Mouse (Mus musculus): Measurements from ENCODE around the gene Washc3.

Washc3 gene

GRCm38 (mm10) chr10:88200951-88201638, at the start of gene Washc3:
Gene Washc3 (plus strand): TSS chr10:88201093.
- DNase-seq (ENCODE audit: low spot score), result peak; percentile 72

- no peak for DNase-seq (ENCODE audit: low spot score)
Measured at GRCm38 (mm10) chr10:88151658-88152057, 49.2 kb upstream of the Washc3 start.

DNA sequence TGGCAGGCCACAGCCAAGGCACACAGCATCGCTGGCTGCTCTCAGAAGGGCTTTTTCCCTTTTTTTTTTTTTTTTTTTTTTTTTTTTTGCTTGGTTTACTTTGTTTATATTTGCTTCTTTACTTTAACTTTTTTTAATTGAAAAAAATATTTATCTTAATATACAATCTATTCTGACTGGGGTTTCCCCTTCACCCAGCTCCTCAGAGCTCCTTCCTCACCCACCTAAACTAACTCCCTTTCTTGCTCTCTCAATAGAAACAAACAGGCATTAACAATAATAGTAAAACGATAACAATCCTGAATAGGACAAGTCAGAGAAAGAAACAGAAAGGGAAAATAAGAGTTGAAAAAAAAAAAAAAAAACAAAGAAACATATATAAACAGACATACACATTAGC, 38.8 kb upstream of the Washc3 start:
- no peak for DNase-seq (ENCODE audit: low spot score)

DNA sequence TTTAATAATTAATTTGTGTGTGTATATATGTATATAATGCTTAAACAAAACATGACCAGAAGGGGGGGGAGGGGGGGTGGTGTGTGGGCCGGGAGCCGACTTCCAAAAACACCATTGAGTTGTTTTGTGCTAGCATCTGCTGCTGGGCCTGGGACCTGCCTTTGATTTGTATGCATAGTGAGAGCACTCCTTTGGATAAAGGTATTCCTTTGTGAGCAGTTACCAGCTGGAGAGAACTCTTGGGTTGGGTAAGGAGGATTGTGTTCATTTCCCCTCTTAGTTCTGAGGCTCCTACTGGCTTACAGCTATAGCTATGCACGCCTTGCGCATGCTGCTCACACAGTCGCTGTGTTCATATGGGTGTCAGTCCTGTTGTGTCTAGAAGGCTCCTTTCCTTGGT, 38.2 kb upstream of the Washc3 start:
- no peak for DNase-seq (ENCODE audit: low spot score)

GRCm38 (mm10) chr10:88166158-88166557, 34.7 kb upstream of the Washc3 start:
- DNase-seq (ENCODE audit: low spot score), result no peak

DNA sequence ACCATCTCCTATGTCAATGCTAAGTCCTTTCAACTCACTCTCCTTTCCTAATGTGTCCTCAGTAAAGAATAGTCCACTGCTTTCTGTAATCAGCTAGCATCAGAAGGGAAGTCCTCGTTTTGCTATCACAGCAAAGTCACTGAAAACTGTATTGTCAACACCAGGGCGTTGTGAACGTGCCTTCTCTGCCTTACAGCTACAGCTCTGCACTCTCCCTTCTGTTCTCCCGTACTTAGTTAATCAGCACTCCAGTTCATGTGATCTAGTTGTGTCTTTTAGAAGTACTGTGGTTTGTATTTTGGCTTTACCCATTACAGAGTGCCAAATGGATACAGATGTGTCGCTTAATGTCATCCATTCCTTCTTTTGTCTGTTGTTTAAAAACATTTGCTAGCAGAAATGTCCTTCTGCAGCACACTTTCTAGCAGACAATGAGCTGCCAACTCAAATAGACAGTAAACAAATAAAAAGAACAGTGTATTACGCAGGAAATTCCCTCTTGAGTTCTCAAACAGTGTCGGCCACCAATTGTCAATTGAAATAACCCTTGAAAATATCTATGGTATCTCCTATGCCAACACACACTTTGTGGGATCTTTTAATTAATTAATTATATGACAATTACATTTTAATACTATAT, 33.3 kb upstream of the Washc3 start:
- DNase-seq (ENCODE audit: low spot score), result no peak

DNA sequence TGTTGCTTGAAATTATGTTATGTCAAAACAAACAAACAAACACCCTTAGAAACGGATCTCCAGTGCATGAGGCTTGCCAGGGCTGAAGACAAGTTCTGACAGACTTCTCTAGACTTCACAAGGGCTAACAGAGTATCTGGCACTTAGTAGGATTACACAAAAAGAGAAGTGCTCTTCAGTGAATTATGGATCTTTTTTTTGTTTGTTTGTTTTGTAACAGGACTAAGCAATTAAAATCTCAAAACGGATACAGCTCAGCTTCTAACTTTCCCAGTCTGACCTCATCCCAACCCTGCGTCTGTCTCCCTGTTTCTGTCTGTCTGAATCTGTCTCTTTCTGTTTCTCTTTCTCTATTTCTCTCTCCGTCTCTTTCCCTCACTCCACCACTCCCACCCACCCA, 352 bp upstream of the Washc3 start:
- no peak for DNase-seq (ENCODE audit: low spot score)

DNA sequence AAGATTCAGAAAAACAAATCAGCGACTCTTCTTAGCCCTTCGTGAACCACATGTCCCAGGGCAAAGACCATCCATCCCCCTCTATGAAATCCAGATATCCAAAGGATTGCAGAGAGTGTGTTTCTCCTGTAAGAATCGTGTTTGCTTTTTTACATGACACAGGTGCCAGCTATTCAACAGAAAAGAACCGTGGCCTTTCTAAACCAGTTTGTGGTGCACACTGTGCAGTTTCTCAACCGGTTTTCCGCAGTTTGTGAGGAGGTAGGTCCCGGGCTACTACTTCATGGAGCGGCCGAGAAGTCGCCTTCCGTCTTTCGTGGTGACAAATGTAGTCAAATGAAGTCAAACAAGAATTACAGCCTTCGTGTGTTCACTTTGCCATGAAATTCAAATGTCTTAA, 757 bp downstream of the Washc3 start:
- DNase-seq (ENCODE audit: low spot score), result no peak

DNA sequence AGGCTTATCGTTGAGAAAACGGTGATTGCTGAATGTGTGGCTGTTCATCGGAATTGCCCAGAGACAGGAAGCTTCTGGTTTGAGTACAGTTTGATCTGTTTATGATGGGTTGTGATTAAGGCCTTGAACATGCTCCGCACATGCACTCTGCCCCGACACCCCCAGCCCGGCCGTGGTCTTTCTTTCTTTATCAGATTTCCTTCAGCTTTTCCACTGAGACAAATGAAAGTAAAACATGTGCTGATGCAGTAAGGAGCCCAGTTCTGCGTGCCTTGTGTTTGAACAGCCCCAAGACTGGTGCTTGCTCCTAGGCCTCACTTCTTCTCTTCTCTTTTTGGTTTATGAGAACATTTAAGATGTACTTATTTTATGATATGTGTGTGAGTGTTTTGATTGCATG, 1.7 kb downstream of the Washc3 start:
- no peak for DNase-seq (ENCODE audit: low spot score)

DNA sequence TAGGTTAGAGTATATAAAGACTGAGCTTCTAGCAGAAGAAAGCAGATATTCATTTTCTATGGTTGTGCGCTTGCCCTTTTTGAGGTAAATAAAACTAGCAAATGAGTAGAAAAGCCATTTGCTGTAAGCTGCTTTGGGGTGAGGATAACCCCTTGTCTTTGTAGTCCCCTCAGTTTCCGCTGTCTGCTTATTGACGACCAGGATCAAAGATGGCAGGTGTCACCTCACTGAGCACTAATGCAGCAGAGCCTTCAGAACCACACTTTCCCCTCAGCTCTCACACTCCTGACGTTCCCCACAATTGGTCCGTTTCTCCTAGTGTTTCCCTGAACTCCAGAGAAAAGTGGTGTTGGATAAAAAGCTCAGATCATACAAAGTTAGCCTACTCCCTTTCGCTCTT, 2.3 kb downstream of the Washc3 start:
- DNase-seq (ENCODE audit: low spot score), result no peak

GRCm38 (mm10) chr10:88212644-88213043, 11.8 kb downstream of the Washc3 start:
- DNase-seq (ENCODE audit: low spot score), result no peak

DNA sequence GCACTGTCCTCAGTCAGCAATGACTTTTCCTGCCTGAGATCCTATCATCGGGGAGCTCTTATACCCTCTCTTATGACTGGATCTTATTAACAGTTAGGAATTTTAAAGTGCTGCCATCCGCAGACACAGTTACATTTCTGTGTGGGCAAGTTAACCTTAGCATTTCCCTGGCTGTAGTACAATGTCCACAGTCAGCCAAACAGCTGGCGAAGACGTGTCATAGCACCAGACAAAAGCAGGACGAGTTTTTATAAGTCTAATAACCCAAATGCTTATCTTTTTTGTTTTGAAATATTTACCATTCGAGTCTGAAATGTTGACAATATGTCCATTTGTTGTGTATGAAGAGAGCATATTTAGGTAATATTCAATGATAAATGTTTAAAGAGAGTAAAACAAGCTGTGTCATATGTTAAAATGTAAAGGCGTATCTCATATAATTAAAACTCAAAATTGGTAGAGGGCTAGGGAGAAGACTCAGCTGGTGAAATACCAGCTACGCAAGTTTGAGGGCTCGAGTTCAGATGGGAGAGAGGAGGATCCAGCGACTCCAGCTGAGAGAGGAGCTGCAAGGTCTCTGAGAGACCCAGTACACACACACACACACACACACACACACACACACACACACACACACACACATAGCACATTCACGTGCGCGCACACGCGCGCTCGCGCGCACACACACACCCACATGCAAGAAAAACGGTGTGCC, 14.1 kb downstream of the Washc3 start:
- no peak for DNase-seq (ENCODE audit: low spot score)

DNA sequence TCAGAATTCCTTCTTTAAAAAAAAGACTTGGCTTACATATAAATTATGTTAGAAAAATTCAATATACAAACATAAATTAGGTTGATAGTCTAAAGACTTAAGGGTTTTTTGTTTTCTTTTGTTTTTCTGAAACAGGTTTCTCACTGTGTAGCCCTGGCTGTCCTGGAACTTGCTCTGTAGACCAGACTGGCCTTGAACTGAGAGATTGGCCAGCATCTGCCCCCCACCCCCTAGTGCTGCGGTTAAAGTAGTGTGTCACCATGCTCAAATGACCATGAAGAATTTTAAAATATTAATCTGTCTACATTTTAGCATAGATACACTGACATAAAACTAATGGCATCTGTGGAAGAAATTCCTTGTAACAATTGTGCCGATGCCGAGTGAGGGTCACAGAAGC, 17.3 kb downstream of the Washc3 start:
- DNase-seq (ENCODE audit: low spot score), result no peak

GRCm38 (mm10) chr10:88221718-88222117, 20.8 kb downstream of the Washc3 start:
- no peak for DNase-seq (ENCODE audit: low spot score)

- DNase-seq (ENCODE audit: low spot score), result no peak
Measured at GRCm38 (mm10) chr10:88225421-88225820, 24.5 kb downstream of the Washc3 start.

DNA sequence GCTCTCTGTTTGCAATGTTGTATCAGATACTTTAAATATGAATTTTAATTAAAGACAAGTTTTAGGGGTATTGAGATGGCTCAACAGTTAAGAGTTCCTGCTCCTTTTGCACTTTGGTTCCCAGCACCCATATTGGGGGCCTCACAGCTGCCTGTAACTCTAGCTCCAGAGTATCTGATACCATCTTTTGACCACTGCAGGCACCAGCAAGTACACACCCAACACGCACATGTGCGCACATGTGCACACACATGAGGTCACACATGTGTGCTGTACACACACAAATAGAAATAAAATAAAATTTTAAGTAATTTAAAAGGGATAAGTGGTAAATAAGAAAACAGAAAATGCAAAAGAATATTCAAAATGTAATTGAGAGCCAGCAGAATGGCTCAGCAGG, 27.1 kb downstream of the Washc3 start:
- no peak for DNase-seq (ENCODE audit: low spot score)

GRCm38 (mm10) chr10:88228521-88229017, 27.7 kb downstream of the Washc3 start:
- DNase-seq (ENCODE audit: low spot score), result no peak

GRCm38 (mm10) chr10:88231671-88232070, 30.8 kb downstream of the Washc3 start:
- DNase-seq (ENCODE audit: low spot score), result no peak

DNA sequence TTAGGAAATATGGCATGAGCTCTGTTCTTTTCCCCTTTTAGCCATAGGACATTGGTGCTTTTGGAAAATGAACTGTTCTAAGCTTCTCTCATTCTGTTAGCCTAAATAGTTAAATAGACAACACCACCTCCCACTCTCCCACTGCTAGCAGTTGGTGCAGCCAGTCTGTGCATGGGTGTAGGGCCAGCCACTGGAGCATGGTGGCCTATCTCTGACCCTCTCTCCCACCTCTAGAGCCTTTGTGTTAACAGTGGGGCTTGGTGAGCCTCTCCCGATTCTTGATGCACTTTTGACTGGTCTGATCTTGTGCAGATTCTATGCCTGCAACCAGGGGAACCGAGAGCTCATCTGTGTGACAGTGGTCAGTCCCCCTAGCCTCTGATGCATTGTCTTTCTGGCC, 31.9 kb downstream of the Washc3 start:
- DNase-seq (ENCODE audit: low spot score), result no peak

DNA sequence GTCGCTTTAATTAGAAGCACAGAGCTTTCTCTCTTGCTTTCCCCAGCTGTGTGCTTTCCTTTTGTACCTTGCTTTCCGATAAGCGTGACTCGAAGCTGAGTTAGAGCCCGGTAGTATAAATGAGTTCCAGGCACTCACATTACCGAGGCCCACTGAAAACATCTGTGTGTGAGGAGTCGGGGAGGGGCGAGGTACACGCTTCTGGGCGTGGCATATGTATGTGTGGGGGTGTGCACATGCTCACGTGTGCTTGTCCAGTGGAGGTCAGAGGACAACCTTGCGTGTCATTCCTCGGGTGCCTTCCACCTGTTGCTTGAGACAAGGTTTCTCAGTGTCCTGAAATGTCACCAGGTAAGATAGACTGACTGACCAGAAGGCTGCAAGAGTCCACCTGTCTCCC, 43.8 kb downstream of the Washc3 start:
- no peak for DNase-seq (ENCODE audit: low spot score)

DNA sequence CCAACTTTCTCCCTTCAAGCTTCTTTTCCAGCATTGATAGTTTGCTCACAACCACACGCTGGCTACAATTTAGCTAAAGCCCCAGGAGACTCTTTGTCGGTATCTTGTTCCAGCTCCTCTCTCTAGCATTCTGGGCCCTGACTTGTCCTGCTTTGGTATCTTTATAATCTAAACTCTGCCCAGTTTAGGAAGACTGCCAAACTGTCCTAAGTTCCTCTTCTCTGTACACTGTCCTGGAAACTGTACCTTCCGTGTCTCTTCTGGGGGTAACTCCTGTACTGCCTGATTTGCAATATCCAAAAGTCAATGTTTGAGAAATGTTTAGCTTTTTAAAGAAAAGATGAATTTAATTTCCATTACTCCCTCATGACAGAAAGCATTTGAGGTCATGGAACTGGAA, 49.4 kb downstream of the Washc3 start:
- no peak for DNase-seq (ENCODE audit: low spot score)

GRCm38 (mm10) chr10:88252121-88252862, 51.4 kb downstream of the Washc3 start:
- no peak for DNase-seq (ENCODE audit: low spot score)

- no peak for DNase-seq (ENCODE audit: low spot score)
Measured at GRCm38 (mm10) chr10:88255556-88255955, 54.7 kb downstream of the Washc3 start.

Measured in ovary, postnatal 10 days (tissue).